Mouse (Mus musculus) E14TG2a.4 (cell line): ENCODE results near the gene Pign.

ENCODE experiments used
- CTCF ChIP-seq: conservative IDR thresholded peaks from 2 replicates; pipeline ENCODE4 v1.5.1; 2014; ENCODE audit warnings: low read length
- NANOG ChIP-seq: IDR thresholded peaks from 2 replicates; pipeline ENCODE4 v1.6.1; 2014; ENCODE audit warnings: borderline replicate concordance, low read length, mixed read lengths
- POU5F1 ChIP-seq: IDR thresholded peaks from 2 replicates; pipeline ENCODE4 v1.6.1; 2014; ENCODE audit warnings: low read length, borderline replicate concordance

- TF ChIP-seq CTCF: no peak
- TF ChIP-seq POU5F1: no peak
- no peak for TF ChIP-seq NANOG
Measured at GRCm38 (mm10) chr1:105487037-105487436, 176.4 kb downstream of the Pign start.
